Mouse (Mus musculus) cerebellum, postnatal 36 days (tissue): ENCODE measurements at regions not wholly inside any gene's neighbourhood (a gene's known extent, or its start where the extent isn't known, plus 50 kb on each side); places are given as distances from the start of the nearest gene placed in this dataset.
"Not testable (repeated sequence)": the region's sequence is repeated elsewhere in the genome, so short reads cannot be mapped to it uniquely, and the experiment has no call there.

ENCODE experiments used
- DNase-seq, 2 experiments: peaks; one replicate each; pipeline ENCODE4 v3.0.0; 2021 to 2022; ENCODE audit warnings: mixed read lengths in 2 of 2

GRCm38 (mm10) chr3:117112766-117113165, 144.0 kb upstream of the Palmd start:
- no peak for DNase-seq

- no peak for DNase-seq
These were observed 143.5 kb upstream of the Palmd start for GRCm38 (mm10) chr3:117112304-117112703.

GRCm38 (mm10) chr3:117108966-117109700, 140.3 kb upstream of the Palmd start:
- DNase-seq = no peak

GRCm38 (mm10) chr3:117107986-117108385, 139.2 kb upstream of the Palmd start:
- DNase-seq = no peak

GRCm38 (mm10) chr3:117107378-117107777, 138.6 kb upstream of the Palmd start:
- DNase-seq = no peak

- DNase-seq = no peak
These were observed 118.9 kb upstream of the Palmd start for GRCm38 (mm10) chr3:117087646-117088045.

GRCm38 (mm10) chr3:117076734-117077133, 107.9 kb upstream of the Palmd start:
- no peak for DNase-seq

- no peak for DNase-seq
These were observed 104.6 kb upstream of the Palmd start for GRCm38 (mm10) chr3:117073399-117073798.

GRCm38 (mm10) chr3:117072998-117073397, 104.2 kb upstream of the Palmd start:
- DNase-seq = no peak

- DNase-seq = no peak
These were observed 103.1 kb upstream of the Palmd start for GRCm38 (mm10) chr3:117071851-117072250.

- no peak for DNase-seq
These were observed 98.8 kb upstream of the Palmd start for GRCm38 (mm10) chr3:117067470-117068053.

GRCm38 (mm10) chr3:117065904-117066303, 97.1 kb upstream of the Palmd start:
- no peak for DNase-seq

- DNase-seq = no peak
These were observed 93.0 kb upstream of the Palmd start for GRCm38 (mm10) chr3:117061831-117062230.

- DNase-seq = no peak
These were observed 92.4 kb upstream of the Palmd start for GRCm38 (mm10) chr3:117061182-117061581.

GRCm38 (mm10) chr3:117054711-117055110, 85.9 kb upstream of the Palmd start:
- DNase-seq = not testable (repeated sequence)

- no peak for DNase-seq
These were observed 82.6 kb upstream of the Palmd start for GRCm38 (mm10) chr3:117051431-117051830.

- DNase-seq = no peak
These were observed 82.1 kb upstream of the Palmd start for GRCm38 (mm10) chr3:117050909-117051308.

- no peak for DNase-seq
These were observed 80.6 kb upstream of the Palmd start for GRCm38 (mm10) chr3:117049410-117049809.

GRCm38 (mm10) chr3:117044809-117045208, 76.0 kb upstream of the Palmd start:
- DNase-seq = no peak

GRCm38 (mm10) chr3:117044304-117044703, 75.5 kb upstream of the Palmd start:
- no peak for DNase-seq

- no peak for DNase-seq
These were observed 70.1 kb upstream of the Palmd start for GRCm38 (mm10) chr3:117038928-117039300.

GRCm38 (mm10) chr3:117038280-117038927, 69.6 kb upstream of the Palmd start:
- no peak for DNase-seq
